Mouse (Mus musculus) kidney, adult 2 months (tissue): ENCODE data around the gene Pisd.

Source experiments
- CTCF ChIP-seq: fragments of 200-500 bp; conservative IDR thresholded peaks from 2 replicates; pipeline ENCODE4 v1.5.1; 2011; ENCODE audit warnings: low read depth, mild to moderate bottlenecking, control low read depth, low read length, moderate library complexity, mixed read lengths; ENCODE audit not compliant: insufficient read depth, insufficient read length
- POLR2A ChIP-seq: fragments of 200-500 bp; IDR thresholded peaks from one replicate; pipeline ENCODE4 v1.6.1; 2011; ENCODE audit warnings: low read depth, low read length, control low read depth

DNA sequence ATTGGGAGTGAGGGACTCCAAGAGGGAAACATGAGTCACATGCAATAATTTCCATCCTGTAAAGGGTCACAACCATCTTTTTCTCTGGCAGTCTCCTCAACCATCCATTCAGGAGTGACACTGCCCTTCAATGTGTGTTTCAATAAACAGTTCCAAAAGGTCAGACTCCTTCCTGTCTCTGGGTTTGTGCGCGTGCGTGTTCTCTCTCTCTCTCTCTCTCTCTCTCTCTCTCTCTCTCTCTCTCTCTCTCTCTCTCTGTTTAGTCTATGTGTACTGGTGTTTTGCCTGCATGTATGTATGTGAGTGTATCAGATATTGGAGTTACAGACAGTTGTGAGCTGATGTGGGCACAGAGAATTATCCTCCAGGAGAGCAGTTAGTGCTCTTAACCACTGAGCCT is 18.4 kb downstream of the Pisd start:
- TF ChIP-seq CTCF: no peak
- TF ChIP-seq POLR2A: no peak
